Mouse (Mus musculus) ovary, adult 18-20 months (tissue): Measurements from ENCODE around the gene Bcas3.

Experiments used
- DNase-seq: peaks from one replicate; pipeline ENCODE4 v3.0.0; 2022; ENCODE audit warnings: low spot score, mixed read lengths

The Bcas3 gene

GRCm38 (mm10) chr11:85751171-85751570 is 398.2 kb downstream of the Bcas3 start:
- no peak for DNase-seq

- DNase-seq = no peak
Observed at GRCm38 (mm10) chr11:85754631-85755502, 401.9 kb downstream of the Bcas3 start.

GRCm38 (mm10) chr11:85755503-85756044 is 402.6 kb downstream of the Bcas3 start:
- DNase-seq = no peak

- DNase-seq = no peak
Observed at GRCm38 (mm10) chr11:85758891-85759290, 405.9 kb downstream of the Bcas3 start.

GRCm38 (mm10) chr11:85759634-85760439 is 406.9 kb downstream of the Bcas3 start:
- DNase-seq = no peak

GRCm38 (mm10) chr11:85760486-85761141 is 407.6 kb downstream of the Bcas3 start:
- peak; percentile 76 for DNase-seq

GRCm38 (mm10) chr11:85761170-85761569 is 408.2 kb downstream of the Bcas3 start:
- no peak for DNase-seq

GRCm38 (mm10) chr11:85763655-85764054 is 410.7 kb downstream of the Bcas3 start:
- DNase-seq = no peak

GRCm38 (mm10) chr11:85766106-85766723 is 413.2 kb downstream of the Bcas3 start:
- DNase-seq = no peak

- DNase-seq = no peak
Observed at GRCm38 (mm10) chr11:85766811-85767210, 413.8 kb downstream of the Bcas3 start.

- DNase-seq = no peak
Observed at GRCm38 (mm10) chr11:85769740-85770139, 416.8 kb downstream of the Bcas3 start.

- DNase-seq = no peak
Observed at GRCm38 (mm10) chr11:85773391-85773790, 420.4 kb downstream of the Bcas3 start.

- no peak for DNase-seq
Observed at GRCm38 (mm10) chr11:85774707-85775106, 421.7 kb downstream of the Bcas3 start.

- no peak for DNase-seq
Observed at GRCm38 (mm10) chr11:85775492-85775891, 422.5 kb downstream of the Bcas3 start.

GRCm38 (mm10) chr11:85776861-85777360 is 423.9 kb downstream of the Bcas3 start:
- DNase-seq = no peak

GRCm38 (mm10) chr11:85777950-85778349 is 425.0 kb downstream of the Bcas3 start:
- no peak for DNase-seq

GRCm38 (mm10) chr11:85780303-85780702 is 427.3 kb downstream of the Bcas3 start:
- DNase-seq = no peak

GRCm38 (mm10) chr11:85786113-85786718 is 433.2 kb downstream of the Bcas3 start:
- no peak for DNase-seq

- no peak for DNase-seq
Observed at GRCm38 (mm10) chr11:85789750-85790149, 436.8 kb downstream of the Bcas3 start.

- no peak for DNase-seq
Observed at GRCm38 (mm10) chr11:85790267-85790666, 437.3 kb downstream of the Bcas3 start.

GRCm38 (mm10) chr11:85791212-85791611 is 438.2 kb downstream of the Bcas3 start:
- no peak for DNase-seq
